Mouse (Mus musculus) intestine, embryonic 14.5 days (tissue): ENCODE measurements around the gene Srsf4. TPM values are rescaled to one million over a fixed set of nuclear protein-coding genes. Genes with fewer than 3 reads are reported as not detected.

Experiments
- ATAC-seq: fragments of 200-750 bp; cut with Nextera tagmentation; replicated peaks from 2 replicates; pipeline ENCODE4 v1.8.0; 2017; ENCODE audit warnings: low read depth, moderate number of reproducible peaks, moderate TSS enrichment, moderate library complexity; ENCODE audit not compliant: low FRiP score, low TSS enrichment
- DNase-seq: peaks from one replicate; pipeline ENCODE4 v3.0.0-alpha.2; 2018; ENCODE audit warnings: low spot score
- H3K27ac ChIP-seq: fragments of 300-500 bp; sonication (generic); 2 replicates; pipeline ENCODE4 v1.5.1; 2014; ENCODE audit warnings: low read depth, mild to moderate bottlenecking, control low read depth
- H3K27me3 ChIP-seq: fragments of 300-500 bp; sonication (generic); replicated peaks from 2 replicates; pipeline ENCODE4 v1.6.1; 2014; ENCODE audit warnings: low read length, control low read depth; ENCODE audit not compliant: control insufficient read depth, insufficient read depth
- H3K36me3 ChIP-seq: fragments of 300-500 bp; sonication (generic); 2 replicates; pipeline ENCODE4 v1.6.1; 2014; ENCODE audit warnings: low read length, control low read depth; ENCODE audit not compliant: control insufficient read depth, insufficient read depth
- H3K4me1 ChIP-seq: fragments of 300-500 bp; sonication (generic); replicated peaks from 2 replicates; pipeline ENCODE4 v1.6.1; 2014; ENCODE audit warnings: low read length, control low read depth, mixed read lengths; ENCODE audit not compliant: control insufficient read depth, insufficient read depth
- H3K4me2 ChIP-seq: fragments of 300-500 bp; sonication (generic); 2 replicates; pipeline ENCODE4 v1.6.1; 2014; ENCODE audit warnings: low read length
- H3K4me3 ChIP-seq: fragments of 300-500 bp; sonication (generic); 2 replicates; pipeline ENCODE4 v1.5.1; 2014; ENCODE audit warnings: low read depth, low read length, control low read depth, mixed read lengths
- H3K9ac ChIP-seq: fragments of 300-500 bp; sonication (generic); 2 replicates; pipeline ENCODE4 v1.6.1; 2014; ENCODE audit warnings: mild to moderate bottlenecking, low read length
- H3K9me3 ChIP-seq: fragments of 300-500 bp; sonication (generic); 2 replicates; pipeline ENCODE4 v1.6.1; 2016; ENCODE audit warnings: low read length, control low read depth; ENCODE audit not compliant: control insufficient read depth
- WGBS: fragments of 180-500 bp; shearing (Covaris S2); extraction: QIAGEN DNeasy Blood & Tissue Kit; methylation state at CpG from one replicate; pipeline ENCODE4 v1.1.7; 2014; 5-methylcytosine and 5-hydroxymethylcytosine counted together
- polyA plus RNA-seq: library from polyadenylated mRNA; unstranded; fragments of >200 nt; fragmentation: Nextera tagmentation; extraction: Ambion mirVana; gene quantifications from 2 replicates; pipeline ENCODE4 v1.2.1, GENCODE M21; 2014

Srsf4 gene
- polyA plus RNA-seq, 1 experiment from 2014 or later, result 103 TPM

DNA sequence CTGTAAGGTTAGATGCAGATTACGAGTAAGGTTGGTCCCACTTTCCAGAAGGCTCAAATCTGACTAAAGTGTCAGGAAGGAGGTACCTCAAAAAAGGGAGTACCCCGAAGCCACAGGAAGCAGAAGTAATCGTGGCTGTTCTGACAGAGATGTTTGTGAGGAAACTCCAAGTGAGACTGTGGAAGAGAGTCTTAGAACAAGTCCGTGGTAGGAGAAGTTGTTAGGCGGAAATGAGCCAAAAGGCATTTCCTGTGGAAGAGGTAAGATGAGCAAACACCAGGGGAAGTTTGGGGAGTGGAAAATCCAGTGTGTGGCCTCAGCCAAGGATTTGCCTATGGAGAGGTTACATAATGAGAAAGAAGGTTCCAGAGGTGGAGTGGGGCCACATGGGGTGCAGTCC lies 18.5 kb upstream of the Srsf4 start:
- peaks cover 8% of the 10 kb centered on the region for H3K36me3 ChIP-seq
- H3K4me3 ChIP-seq, result no peak overlapping the region
- no peak overlapping the region for H3K9ac ChIP-seq
- no peak overlapping the region for H3K27ac ChIP-seq
- ATAC-seq (no peak), DNase-seq (no peak)
- no peaks in the 10 kb centered on the region for H3K4me1 ChIP-seq
- H3K9me3 ChIP-seq, result no peaks in the 10 kb centered on the region
- WGBS, result 79% methylated on average over 5 of the region's 5 CpGs
- no peak overlapping the region for H3K4me2 ChIP-seq
- H3K27me3 ChIP-seq, result no peaks in the 10 kb centered on the region

DNA sequence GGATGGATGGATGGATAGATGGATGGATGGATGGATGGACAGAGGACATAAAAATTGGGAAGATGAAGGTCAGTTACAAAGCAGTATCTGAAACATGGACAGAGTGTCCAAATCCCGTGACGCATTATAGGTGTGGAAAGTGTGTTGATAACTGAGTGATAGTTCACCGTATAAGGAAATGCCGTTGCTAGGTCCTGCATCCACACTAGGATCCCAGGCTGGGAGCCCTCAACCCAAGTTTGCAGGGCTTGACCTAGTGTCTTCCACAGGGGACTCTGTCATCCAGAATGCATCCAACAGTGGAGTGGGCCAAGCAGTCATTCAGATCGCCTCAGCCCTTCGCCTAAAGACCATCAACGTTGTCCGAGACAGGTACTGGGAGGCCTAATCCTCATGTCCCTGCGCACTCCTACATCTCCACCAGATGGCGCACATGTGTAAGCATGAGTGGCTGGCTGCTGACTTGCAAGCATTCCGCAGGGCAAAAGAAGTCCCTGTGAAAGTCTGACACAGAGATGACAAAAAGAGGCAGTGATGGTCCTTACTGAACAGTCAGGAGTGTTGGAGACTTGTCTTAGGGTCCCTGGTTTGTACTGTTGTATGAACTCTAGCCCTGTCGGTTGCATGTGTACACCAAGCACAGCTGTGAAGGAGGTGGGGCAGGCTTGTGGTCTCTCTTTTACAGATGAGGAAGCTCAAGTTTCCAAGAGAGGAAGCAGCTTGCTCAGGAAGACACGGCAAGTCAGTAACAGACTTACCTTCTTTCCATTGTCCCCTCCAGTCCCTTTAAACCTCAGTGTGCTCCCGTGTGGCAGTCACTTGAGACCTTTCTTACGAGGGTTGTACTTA lies 12.7 kb upstream of the Srsf4 start:
- Histone ChIP-seq H3K4me2 (no peak overlapping the region), H3K9me3 (no peaks in the 10 kb centered on the region), H3K4me3 (no peak overlapping the region), H3K9ac (no peak overlapping the region), H3K36me3 (peaks cover 48% of the 10 kb centered on the region), H3K27ac (no peak overlapping the region), H3K4me1 (no peaks in the 10 kb centered on the region), H3K27me3 (no peaks in the 10 kb centered on the region)
- ATAC-seq, result peak; percentile 56; the same call in 1 of the 2 replicates
- WGBS, result 49% methylated on average over 15 of the region's 15 CpGs
- DNase-seq, result peak; percentile 90

DNA sequence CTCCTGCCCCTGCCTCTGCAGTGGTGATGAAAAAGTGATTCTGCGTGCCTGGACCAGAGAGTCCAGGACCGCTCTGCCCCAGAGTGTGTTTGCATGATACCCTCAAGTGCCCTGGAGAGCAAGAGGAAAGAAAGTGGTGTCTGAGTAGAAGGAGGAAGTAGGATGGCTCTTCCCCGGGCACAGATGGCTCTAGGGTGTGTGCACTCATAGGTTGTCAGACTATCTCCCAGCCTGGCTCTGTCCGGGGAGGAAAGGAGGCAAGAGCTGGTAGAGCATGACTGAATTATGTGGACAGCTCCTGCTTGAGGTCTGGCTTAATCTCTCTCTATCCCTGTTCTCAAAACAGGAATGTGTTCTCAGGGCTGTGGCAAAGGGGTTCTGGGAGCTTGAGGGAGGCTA lies 12.1 kb upstream of the Srsf4 start:
- no peak for DNase-seq
- H3K9ac ChIP-seq, result no peak overlapping the region
- H3K4me3 ChIP-seq, result no peak overlapping the region
- H3K27ac ChIP-seq, result no peak overlapping the region
- H3K4me1 ChIP-seq, result no peaks in the 10 kb centered on the region
- no peaks in the 10 kb centered on the region for H3K27me3 ChIP-seq
- no peak overlapping the region for H3K4me2 ChIP-seq
- no peaks in the 10 kb centered on the region for H3K9me3 ChIP-seq
- WGBS, result 91% methylated on average over 4 of the region's 4 CpGs
- H3K36me3 ChIP-seq, result peaks cover 49% of the 10 kb centered on the region
- no peak for ATAC-seq

DNA sequence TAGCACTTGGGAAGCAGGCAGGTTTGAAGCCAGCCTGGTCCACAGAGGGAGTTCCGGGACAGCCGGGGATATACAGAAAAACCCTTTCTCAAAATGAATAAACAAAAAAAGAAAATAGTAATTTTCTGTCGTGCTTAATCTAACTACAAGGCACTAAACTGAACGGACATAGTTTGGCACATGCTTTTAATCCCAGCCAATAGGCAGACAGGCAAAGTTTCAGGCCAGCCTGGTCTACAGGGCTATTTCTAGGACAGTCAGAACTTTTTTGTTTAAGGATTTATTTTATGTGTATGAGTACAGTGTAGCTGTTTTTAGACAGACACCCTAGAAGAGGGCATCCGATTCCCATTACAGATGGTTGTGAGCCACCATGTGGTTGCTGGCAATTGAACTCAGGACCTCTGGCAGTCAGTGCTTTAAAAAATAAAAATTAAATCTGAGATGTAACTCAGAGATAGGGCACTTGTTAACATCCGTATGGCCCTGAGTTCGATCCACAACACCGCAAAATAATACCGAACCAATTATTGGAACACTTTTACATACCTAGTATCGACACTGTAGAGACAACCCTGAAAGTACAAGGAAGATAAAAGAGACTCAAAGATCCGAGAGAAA lies 635 bp upstream of the Srsf4 start:
- no peaks in the 10 kb centered on the region for H3K9me3 ChIP-seq
- DNase-seq (no peak), ATAC-seq (peak; percentile 30; the same call in 1 of the 2 replicates)
- peak overlapping the region; percentile 100 for H3K27ac ChIP-seq
- H3K4me3 ChIP-seq, result peak overlapping the region; percentile 96
- H3K27me3 ChIP-seq, result no peaks in the 10 kb centered on the region
- peak overlapping the region; percentile 100 for H3K9ac ChIP-seq
- peaks cover 27% of the 10 kb centered on the region for H3K4me1 ChIP-seq
- WGBS, result 9% methylated on average over 11 of the region's 11 CpGs
- peak overlapping the region; percentile 64 for H3K4me2 ChIP-seq
- H3K36me3 ChIP-seq, result peaks cover 2% of the 10 kb centered on the region; the same call in 1 of the 2 replicates

DNA sequence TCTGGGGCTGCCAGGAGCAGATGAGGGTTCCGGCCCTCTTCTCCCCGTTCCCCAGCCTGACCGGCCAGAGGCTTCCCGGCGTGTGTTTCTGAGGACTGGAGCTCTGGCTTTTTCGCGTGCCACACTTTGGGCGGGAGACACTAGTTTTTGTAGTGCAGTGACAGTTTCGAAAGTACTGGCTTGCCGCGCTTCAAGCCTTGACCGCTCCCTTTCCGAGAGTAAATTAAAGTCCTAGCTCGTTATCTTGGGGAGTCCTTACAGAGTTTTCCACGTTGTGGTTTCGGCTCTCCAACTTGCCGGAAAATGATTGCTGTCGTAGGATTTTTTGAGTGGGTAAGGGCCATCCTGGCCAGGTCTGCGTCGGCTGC lies 736 bp downstream of the Srsf4 start:
- H3K27ac ChIP-seq, result peak overlapping the region; percentile 100
- WGBS, result under 1% methylated on average over 20 of the region's 20 CpGs
- H3K9ac ChIP-seq, result peak overlapping the region; percentile 100
- no peaks in the 10 kb centered on the region for H3K36me3 ChIP-seq
- peaks cover 35% of the 10 kb centered on the region for H3K4me1 ChIP-seq
- ATAC-seq (peak; percentile 7; the same call in 1 of the 2 replicates), DNase-seq (no peak)
- no peaks in the 10 kb centered on the region for H3K27me3 ChIP-seq
- H3K9me3 ChIP-seq, result no peaks in the 10 kb centered on the region
- H3K4me2 ChIP-seq, result peak overlapping the region; percentile 89
- H3K4me3 ChIP-seq, result peak overlapping the region; percentile 96

DNA sequence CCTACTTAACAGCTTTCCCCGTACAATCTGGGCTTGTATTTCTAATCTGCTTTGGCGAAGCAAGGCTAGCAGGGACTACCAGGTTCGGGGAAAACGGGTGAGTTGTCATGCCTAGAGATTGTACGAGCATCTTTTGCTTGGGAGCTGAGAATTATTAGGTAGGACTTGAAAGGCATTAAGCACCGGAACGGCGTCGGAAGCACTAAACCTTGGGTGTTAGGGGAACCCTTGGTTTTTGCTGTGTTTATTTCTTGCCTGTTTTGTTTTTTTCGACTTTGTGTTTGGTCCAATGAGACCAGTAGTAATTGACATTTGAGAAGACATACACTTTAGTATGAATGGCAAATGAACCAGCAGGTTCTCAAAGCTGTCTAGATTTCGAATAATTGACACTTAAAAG lies 1.1 kb downstream of the Srsf4 start:
- H3K4me2 ChIP-seq, result peak overlapping the region; percentile 89
- H3K9me3 ChIP-seq, result no peaks in the 10 kb centered on the region
- H3K27me3 ChIP-seq, result no peaks in the 10 kb centered on the region
- ATAC-seq (no peak), DNase-seq (no peak)
- no peaks in the 10 kb centered on the region for H3K36me3 ChIP-seq
- 2% methylated on average over 11 of the region's 11 CpGs for WGBS
- peaks cover 35% of the 10 kb centered on the region for H3K4me1 ChIP-seq
- peak overlapping the region; percentile 100 for H3K9ac ChIP-seq
- peak overlapping the region; percentile 96 for H3K4me3 ChIP-seq
- H3K27ac ChIP-seq, result peak overlapping the region; percentile 100

DNA sequence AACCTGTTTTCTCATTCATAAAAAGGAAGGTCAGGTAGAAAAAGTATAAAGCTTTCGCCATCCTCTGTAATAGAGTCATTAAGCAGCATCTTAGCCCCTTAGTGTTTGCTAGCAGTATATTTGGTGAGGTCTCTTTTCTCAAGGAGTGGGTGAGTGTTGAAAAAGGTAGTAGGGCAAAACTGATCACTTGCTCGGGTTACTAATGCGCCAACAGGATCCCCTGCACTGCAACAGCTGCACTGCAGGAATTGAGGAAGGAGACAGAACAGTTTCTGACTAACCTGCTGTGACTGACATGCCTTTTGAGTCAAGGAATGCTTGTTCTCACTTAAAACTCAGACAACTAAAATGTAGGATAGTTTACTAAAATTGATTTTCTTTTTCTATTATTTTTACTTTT lies 1.8 kb downstream of the Srsf4 start:
- Histone ChIP-seq H3K4me2 (peak overlapping the region; percentile 89), H3K4me3 (peak overlapping the region; percentile 96), H3K36me3 (no peaks in the 10 kb centered on the region), H3K4me1 (peaks cover 40% of the 10 kb centered on the region), H3K27ac (no peak overlapping the region), H3K27me3 (no peaks in the 10 kb centered on the region), H3K9ac (peak overlapping the region; percentile 100), H3K9me3 (no peaks in the 10 kb centered on the region)
- DNase-seq (no peak), ATAC-seq (no peak)
- 33% methylated on average over 3 of the region's 3 CpGs for whole genome bisulfite sequencing

DNA sequence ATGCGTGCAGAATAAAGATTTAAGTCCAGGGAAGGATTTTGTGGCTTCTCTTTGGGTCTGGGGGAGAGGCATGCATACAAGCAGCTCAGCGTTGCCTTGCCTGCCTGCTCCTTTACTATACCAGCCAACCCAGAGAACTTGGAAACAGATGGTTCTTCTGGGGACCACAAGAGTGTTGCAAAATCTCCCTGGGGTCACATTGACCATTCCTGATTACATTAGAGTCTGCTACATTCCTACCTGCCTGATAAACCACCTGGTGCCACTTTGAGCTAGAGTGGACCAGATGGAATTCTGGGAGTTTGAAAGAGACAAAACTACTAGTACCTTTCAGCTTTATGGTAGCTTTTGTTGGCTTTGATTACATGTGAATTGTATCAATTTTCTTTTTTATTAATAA lies 3.4 kb downstream of the Srsf4 start:
- no peak overlapping the region for H3K4me3 ChIP-seq
- no peak for DNase-seq
- no peak overlapping the region for H3K9ac ChIP-seq
- H3K9me3 ChIP-seq, result no peaks in the 10 kb centered on the region
- H3K27me3 ChIP-seq, result no peaks in the 10 kb centered on the region
- no peaks in the 10 kb centered on the region for H3K36me3 ChIP-seq
- peaks cover 45% of the 10 kb centered on the region for H3K4me1 ChIP-seq
- H3K4me2 ChIP-seq, result no peak overlapping the region
- no peak overlapping the region for H3K27ac ChIP-seq
- no peak for ATAC-seq
- 82% methylated on average over 2 of the region's 2 CpGs for WGBS
